Mouse (Mus musculus) small intestine, adult 10 weeks (tissue): Measurements from ENCODE around the gene Adap1. TPM values are rescaled to one million over a fixed set of nuclear protein-coding genes. Genes with fewer than 3 reads are reported as not detected.

Source experiments
- polyA plus RNA-seq: library from polyadenylated mRNA; stranded (reverse); fragments of 350-450 nt; fragmentation: Illumina TruSeq; extraction: RNeasy Lipid Tissue Mini Kit (QIAGEN cat#74804); gene quantifications from one replicate; pipeline ENCODE4 v1.2.3, GENCODE M21; 2014; ENCODE audit warnings: low replicate concordance

Adap1 gene
- 1.5 TPM for polyA plus RNA-seq

DNA sequence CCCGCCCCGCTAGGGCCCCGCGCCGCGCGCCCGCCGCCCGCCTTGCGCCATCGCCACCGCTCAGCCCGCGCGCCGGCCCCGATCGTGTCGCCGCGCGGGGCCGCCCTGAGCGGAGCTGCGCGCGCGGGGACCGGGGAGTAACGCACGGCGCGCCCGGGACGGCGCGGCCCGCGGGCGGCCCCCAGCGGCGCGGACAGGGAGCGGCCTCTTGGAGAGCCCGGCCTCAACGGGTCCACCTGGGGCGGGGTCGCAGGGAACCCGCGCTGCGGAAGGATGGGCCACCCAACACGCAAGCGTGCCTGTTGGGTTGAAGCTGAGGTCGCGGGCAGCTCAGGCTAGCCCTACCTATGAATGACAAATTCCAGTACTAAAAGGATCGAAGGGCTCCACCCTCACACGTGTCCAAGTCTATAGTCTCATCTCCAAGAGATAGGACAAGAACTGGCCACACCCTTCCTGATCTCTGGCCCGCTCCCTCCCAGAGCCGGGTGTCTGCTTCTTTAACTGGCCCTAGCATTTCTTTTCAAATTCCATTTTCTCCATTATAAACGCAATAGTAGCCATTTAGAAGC lies at the start of gene Adap1:
Gene Adap1 (minus strand): TSS at position 228 of the 572 bp plus-strand sequence.

GRCm38 (mm10) chr5:139352317-139352716 lies 26.9 kb upstream of the Adap1 start, which contains the start of gene Cyp2w1:
Cyp2w1 (plus strand) TSS chr5:139352617.

GRCm38 (mm10) chr5:139351134-139351533 lies 25.7 kb upstream of the Adap1 start, which contains the start of gene Cox19:
Cox19 (minus strand) TSS chr5:139351418.

GRCm38 (mm10) chr5:139252081-139252909 lies 73.1 kb downstream of the Adap1 start, which contains the start of gene Get4:
Get4 (plus strand) TSS chr5:139252324.

Other genes with a start within 250 kb of the Adap1 start
- 2.2 TPM for gene Prkar1b, start 175.6 kb downstream of the Adap1 start, polyA plus RNA-seq
- gene Dnaaf5, start 175.4 kb downstream of the Adap1 start, polyA plus RNA-seq: 1.4 TPM
- gene Sun1, start 125.0 kb downstream of the Adap1 start, polyA plus RNA-seq: 10.4 TPM
- gene Get4, start 73.3 kb downstream of the Adap1 start, polyA plus RNA-seq: 4.8 TPM
- gene Cox19, start 25.8 kb upstream of the Adap1 start, polyA plus RNA-seq: 16.6 TPM
- gene Cyp2w1, start 27.0 kb upstream of the Adap1 start, polyA plus RNA-seq: not detected
- gene Gpr146, start 52.1 kb upstream of the Adap1 start, polyA plus RNA-seq: 1.1 TPM
- gene C130050O18Rik, start 79.7 kb upstream of the Adap1 start, polyA plus RNA-seq: 0.37 TPM
- not detected for gene Gper1, start 97.5 kb upstream of the Adap1 start, polyA plus RNA-seq
- 0.63 TPM for gene 3110082I17Rik, start 134.9 kb upstream of the Adap1 start, polyA plus RNA-seq
- gene Zfand2a, start 158.9 kb upstream of the Adap1 start, polyA plus RNA-seq: 6.5 TPM
- not detected for gene Uncx, start 217.9 kb upstream of the Adap1 start, polyA plus RNA-seq